Mouse (Mus musculus) neural tube, embryonic 15.5 days (tissue): ENCODE measurements around the gene Cnr2. TPM values are rescaled to one million over a fixed set of nuclear protein-coding genes. Genes with fewer than 3 reads are reported as not detected.

Source experiments
- ATAC-seq: fragments of 200-750 bp; cut with Nextera tagmentation; 2 replicates; pipeline ENCODE4 v1.8.0; 2017; ENCODE audit warnings: mild to moderate bottlenecking, moderate TSS enrichment, moderate library complexity; ENCODE audit not compliant: low FRiP score
- H3K27ac ChIP-seq: fragments of 300-500 bp; sonication (generic); replicated peaks from 2 replicates; pipeline ENCODE4 v1.5.1; 2015; ENCODE audit warnings: mild to moderate bottlenecking, inconsistent platforms
- H3K27me3 ChIP-seq: fragments of 300-500 bp; sonication (generic); replicated peaks from 2 replicates; pipeline ENCODE4 v1.6.1; 2015; ENCODE audit warnings: inconsistent platforms
- H3K36me3 ChIP-seq: fragments of 300-500 bp; sonication (generic); 2 replicates; pipeline ENCODE4 v1.6.1; 2015; ENCODE audit warnings: inconsistent platforms
- H3K4me1 ChIP-seq: fragments of 300-500 bp; sonication (generic); 2 replicates; pipeline ENCODE4 v1.6.1; 2015; ENCODE audit warnings: inconsistent platforms
- H3K4me2 ChIP-seq: fragments of 300-500 bp; sonication (generic); 2 replicates; pipeline ENCODE4 v1.6.1; 2015; ENCODE audit warnings: inconsistent platforms, mild to moderate bottlenecking, moderate library complexity
- H3K4me3 ChIP-seq: fragments of 300-500 bp; sonication (generic); replicated peaks from 2 replicates; pipeline ENCODE4 v1.5.1; 2015; ENCODE audit warnings: mild to moderate bottlenecking, inconsistent platforms
- H3K9ac ChIP-seq: fragments of 300-500 bp; sonication (generic); replicated peaks from 2 replicates; pipeline ENCODE4 v1.6.1; 2015; ENCODE audit warnings: mild to moderate bottlenecking, inconsistent platforms
- H3K9me3 ChIP-seq: fragments of 300-500 bp; sonication (generic); replicated peaks from 2 replicates; pipeline ENCODE4 v1.6.1; 2016; ENCODE audit warnings: inconsistent platforms
- WGBS: fragments of 180-500 bp; shearing (Covaris S2); methylation state at CpG from one replicate; pipeline ENCODE4 v1.1.7; 2015; ENCODE audit warnings: mixed read lengths; 5-methylcytosine and 5-hydroxymethylcytosine counted together
- polyA plus RNA-seq: library from polyadenylated mRNA; unstranded; fragments of >200 nt; fragmentation: Nextera tagmentation; extraction: Ambion mirVana; gene quantifications from 2 replicates; pipeline ENCODE4 v1.2.1, GENCODE M21; 2015

Gene Cnr2
- polyA plus RNA-seq, 1 experiment from 2014 or later, result 0.10 TPM

- no peaks in the 10 kb centered on the region for H3K9me3 ChIP-seq
- 29% methylated on average over 2 of the region's 2 CpGs for WGBS
- H3K27ac ChIP-seq, result no peak overlapping the region
- H3K4me1 ChIP-seq, result peaks cover 36% of the 10 kb centered on the region
- ATAC-seq, result no peak
- no peak overlapping the region for H3K9ac ChIP-seq
- peaks cover 9% of the 10 kb centered on the region; the same call in 1 of the 2 replicates for H3K36me3 ChIP-seq
- no peaks in the 10 kb centered on the region for H3K27me3 ChIP-seq
- peak overlapping the region; percentile 35 for H3K4me2 ChIP-seq
- H3K4me3 ChIP-seq, result no peak overlapping the region
These were observed 24.8 kb upstream of the Cnr2 start for GRCm38 (mm10) chr4:135870227-135871023.

GRCm38 (mm10) chr4:135872015-135872414 is 23.2 kb upstream of the Cnr2 start:
- peak overlapping the region; percentile 89 for H3K4me2 ChIP-seq
- WGBS, result 47% methylated on average over 3 of the region's 3 CpGs
- no peak for ATAC-seq
- peak overlapping the region; percentile 72 for H3K9ac ChIP-seq
- H3K36me3 ChIP-seq, result peaks cover 6% of the 10 kb centered on the region; the same call in 1 of the 2 replicates
- no peak overlapping the region; the same call in 1 of the 2 replicates for H3K27ac ChIP-seq
- H3K27me3 ChIP-seq, result no peaks in the 10 kb centered on the region
- peak overlapping the region; percentile 72 for H3K4me3 ChIP-seq
- no peaks in the 10 kb centered on the region for H3K9me3 ChIP-seq
- H3K4me1 ChIP-seq, result peaks cover 52% of the 10 kb centered on the region

GRCm38 (mm10) chr4:135872589-135873391 is 22.4 kb upstream of the Cnr2 start:
- 0 out of 2 replicates have a peak, but pooled peaks have one; percentile 1 for ATAC-seq
- Histone ChIP-seq H3K9me3 (no peaks in the 10 kb centered on the region), H3K36me3 (peaks cover 6% of the 10 kb centered on the region; the same call in 1 of the 2 replicates), H3K9ac (peak overlapping the region; percentile 72), H3K27ac (peak overlapping the region; percentile 98), H3K4me2 (peak overlapping the region; percentile 89), H3K4me3 (peak overlapping the region; percentile 72), H3K4me1 (peaks cover 54% of the 10 kb centered on the region), H3K27me3 (no peaks in the 10 kb centered on the region)
- WGBS, result 8% methylated on average over 17 of the region's 17 CpGs

- Histone ChIP-seq H3K27ac (peak within 1 kb of the TSS; percentile 98), H3K27me3 (no peaks in the 10 kb centered on the region), H3K4me2 (peak within 1 kb of the TSS; percentile 89), H3K4me3 (peak within 1 kb of the TSS; percentile 72), H3K9me3 (no peaks in the 10 kb centered on the region), H3K36me3 (peaks cover 6% of the 10 kb centered on the region; the same call in 1 of the 2 replicates), H3K9ac (peak within 1 kb of the TSS; percentile 72), H3K4me1 (peaks cover 54% of the 10 kb centered on the region)
- peak; percentile 96 for ATAC-seq
- WGBS, result under 1% methylated on average over 54 of the region's 60 CpGs
These were observed 21.5 kb upstream of the Cnr2 start, which contains the start of gene Pnrc2 for GRCm38 (mm10) chr4:135873526-135874202. Gene Pnrc2, minus strand, starts transcription at chr4:135873850.

GRCm38 (mm10) chr4:135874564-135875535 is 20.3 kb upstream of the Cnr2 start:
- H3K4me2 ChIP-seq, result peak overlapping the region; percentile 89; the same call in 1 of the 2 replicates
- peaks cover 2% of the 10 kb centered on the region; the same call in 1 of the 2 replicates for H3K36me3 ChIP-seq
- H3K27me3 ChIP-seq, result no peaks in the 10 kb centered on the region
- H3K9ac ChIP-seq, result 0 out of 2 replicates have a peak overlapping the region, but pooled peaks have one; percentile 62
- ATAC-seq, result no peak
- peak overlapping the region; percentile 98 for H3K27ac ChIP-seq
- H3K4me1 ChIP-seq, result peaks cover 54% of the 10 kb centered on the region
- H3K9me3 ChIP-seq, result no peaks in the 10 kb centered on the region
- no peak overlapping the region for H3K4me3 ChIP-seq
- WGBS, result 81% methylated on average over 10 of the region's 10 CpGs

GRCm38 (mm10) chr4:135875546-135875945 is 19.6 kb upstream of the Cnr2 start:
- Histone ChIP-seq H3K9me3 (no peaks in the 10 kb centered on the region), H3K27ac (peak overlapping the region; percentile 39), H3K4me2 (no peak overlapping the region), H3K4me1 (peaks cover 51% of the 10 kb centered on the region), H3K4me3 (no peak overlapping the region), H3K9ac (no peak overlapping the region), H3K36me3 (peaks cover 2% of the 10 kb centered on the region; the same call in 1 of the 2 replicates), H3K27me3 (no peaks in the 10 kb centered on the region)
- no peak for ATAC-seq
- 27% methylated on average over 7 of the region's 7 CpGs for WGBS

- peak overlapping the region; percentile 55 for H3K4me2 ChIP-seq
- no peak for ATAC-seq
- peak overlapping the region; percentile 39 for H3K27ac ChIP-seq
- 0 out of 2 replicates have a peak overlapping the region, but pooled peaks have one; percentile 32 for H3K9ac ChIP-seq
- 0 out of 2 replicates have a peak overlapping the region, but pooled peaks have one; percentile 18 for H3K4me3 ChIP-seq
- WGBS, result 2% methylated on average over 9 of the region's 9 CpGs
- H3K4me1 ChIP-seq, result peaks cover 49% of the 10 kb centered on the region
- H3K9me3 ChIP-seq, result no peaks in the 10 kb centered on the region
- no peaks in the 10 kb centered on the region for H3K27me3 ChIP-seq
- peaks cover 2% of the 10 kb centered on the region; the same call in 1 of the 2 replicates for H3K36me3 ChIP-seq
These were observed 19.1 kb upstream of the Cnr2 start for GRCm38 (mm10) chr4:135875991-135876582.

- Histone ChIP-seq H3K4me1 (peaks cover 45% of the 10 kb centered on the region), H3K4me3 (peak overlapping the region; percentile 18; the same call in 1 of the 2 replicates), H3K4me2 (peak overlapping the region; percentile 55), H3K27ac (peak overlapping the region; percentile 39), H3K9me3 (no peaks in the 10 kb centered on the region), H3K27me3 (no peaks in the 10 kb centered on the region), H3K36me3 (peaks cover 2% of the 10 kb centered on the region; the same call in 1 of the 2 replicates), H3K9ac (peak overlapping the region; percentile 32; the same call in 1 of the 2 replicates)
- ATAC-seq, result no peak
- WGBS, result under 1% methylated on average over 16 of the region's 16 CpGs
These were observed 18.6 kb upstream of the Cnr2 start for GRCm38 (mm10) chr4:135876583-135877020.

GRCm38 (mm10) chr4:135877742-135878141 is 17.5 kb upstream of the Cnr2 start:
- Histone ChIP-seq H3K27ac (no peak overlapping the region), H3K4me3 (no peak overlapping the region)
- 62% methylated on average over 2 of the region's 2 CpGs for WGBS

GRCm38 (mm10) chr4:135879021-135879420 is 16.2 kb upstream of the Cnr2 start:
- no peaks in the 10 kb centered on the region for H3K9me3 ChIP-seq
- 77% methylated on average over 6 of the region's 6 CpGs for WGBS
- no peak for ATAC-seq
- no peak overlapping the region for H3K27ac ChIP-seq
- H3K27me3 ChIP-seq, result no peaks in the 10 kb centered on the region
- no peak overlapping the region for H3K4me2 ChIP-seq
- no peaks in the 10 kb centered on the region for H3K36me3 ChIP-seq
- H3K9ac ChIP-seq, result no peak overlapping the region
- H3K4me1 ChIP-seq, result peaks cover 31% of the 10 kb centered on the region
- H3K4me3 ChIP-seq, result no peak overlapping the region

More at GRCm38 (mm10) chr4:135877742-135878141, 17.5 kb upstream of the Cnr2 start:
- Histone ChIP-seq H3K4me2 (no peak overlapping the region), H3K9me3 (no peaks in the 10 kb centered on the region), H3K36me3 (no peaks in the 10 kb centered on the region), H3K9ac (no peak overlapping the region), H3K4me1 (peaks cover 34% of the 10 kb centered on the region), H3K27me3 (no peaks in the 10 kb centered on the region)
- no peak for ATAC-seq
